19 mouse cellular contexts compared by ENCODE assay signal in the genomic region with DNA sequence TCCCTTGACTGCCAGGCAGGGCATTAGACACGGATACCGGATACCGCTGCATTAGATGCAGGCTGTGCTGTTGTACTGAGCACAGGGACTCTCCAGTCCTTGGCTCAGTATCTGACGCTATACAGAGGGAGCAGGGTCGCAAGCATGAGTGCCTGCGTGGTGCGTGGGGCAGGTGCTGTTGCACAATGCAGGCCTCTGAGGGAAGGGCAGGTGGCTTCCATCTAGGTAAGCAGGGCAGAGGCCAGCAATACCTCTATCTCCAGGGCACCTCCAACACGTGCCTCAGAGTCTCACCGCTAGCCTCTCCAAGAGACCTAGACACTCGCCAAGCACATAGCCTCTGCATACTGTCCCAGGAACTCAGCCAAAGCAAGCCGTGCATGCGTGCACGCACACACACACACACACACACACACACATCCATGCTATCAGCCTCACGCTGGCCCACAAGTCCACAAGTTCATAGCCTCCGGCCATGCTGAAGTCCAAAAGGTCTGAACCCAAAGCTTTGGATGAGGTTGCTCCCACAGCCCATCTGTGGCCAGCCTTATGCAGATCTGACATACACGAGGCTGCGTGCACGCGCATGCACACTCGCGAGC. TPM values are rescaled to one million over a fixed set of nuclear protein-coding genes. Genes with fewer than 3 reads are reported as not detected.
DNase-seq lines count a peak whose midpoint lies in the region; ATAC-seq lines count a peak whose summit lies in the region.
"Had no signal": no experiment of that assay in that cellular context is flagged by ENCODE, and none has a peak within 500 bp of the region (broad histone marks: within the 10 kb centered on the region; RNA-seq: fewer than 3 reads in every experiment).

No protein-coding gene starts in this region.

- H3K9ac ChIP-seq in forebrain, embryonic 15.5 days (replicated peaks): no peak overlapping the region
- no peak overlapping the region for H3K9ac ChIP-seq in limb, embryonic 12.5 days (replicated peaks)
- no peak overlapping the region for H3K9ac ChIP-seq in intestine, embryonic 15.5 days
- no peak overlapping the region for H3K9ac ChIP-seq in liver, embryonic 15.5 days
- H3K9ac ChIP-seq: limb, embryonic 13.5 days had no signal

- H3K4me1 ChIP-seq in forebrain, embryonic 10.5 days: peaks cover 7% of the 10 kb centered on the region
- no peaks in the 10 kb centered on the region for H3K4me1 ChIP-seq in forebrain, embryonic 15.5 days
- H3K4me1 ChIP-seq in limb, embryonic 12.5 days (replicated peaks): peaks cover 15% of the 10 kb centered on the region; the same call in 1 of the 2 replicates
- peaks cover 17% of the 10 kb centered on the region for H3K4me1 ChIP-seq in limb, embryonic 10.5 days
- H3K4me1 ChIP-seq in intestine, embryonic 15.5 days (replicated peaks): peaks cover 9% of the 10 kb centered on the region
- H3K4me1 ChIP-seq in liver, embryonic 15.5 days (replicated peaks): peaks cover 8% of the 10 kb centered on the region

- H3K27ac ChIP-seq in forebrain, embryonic 10.5 days: 0 out of 2 replicates have a peak overlapping the region, but pooled peaks have one; percentile 25
- no peak overlapping the region for H3K27ac ChIP-seq in forebrain, embryonic 15.5 days (replicated peaks)
- H3K27ac ChIP-seq in limb, embryonic 12.5 days: no peak overlapping the region
- H3K27ac ChIP-seq in limb, embryonic 10.5 days: no peak overlapping the region
- no peak overlapping the region for H3K27ac ChIP-seq in intestine, embryonic 15.5 days
- no peak overlapping the region for H3K27ac ChIP-seq in liver, embryonic 15.5 days (replicated peaks)
- H3K27ac ChIP-seq: limb, embryonic 13.5 days had no signal

- 89% methylated on average over 21 of the region's 21 CpGs for WGBS in forebrain, embryonic 10.5 days
- 82% methylated on average over 21 of the region's 21 CpGs for WGBS in forebrain, embryonic 15.5 days
- 85% methylated on average over 21 of the region's 21 CpGs for WGBS in limb, embryonic 12.5 days
- 87% methylated on average over 21 of the region's 21 CpGs for WGBS in limb, embryonic 10.5 days
- 79% methylated on average over 21 of the region's 21 CpGs for WGBS in intestine, embryonic 15.5 days
- 76% methylated on average over 21 of the region's 21 CpGs for WGBS in liver, embryonic 15.5 days (ENCODE audit: insufficient replicate concordance)

- H3K9me3 ChIP-seq in forebrain, embryonic 10.5 days: no peaks in the 10 kb centered on the region
- H3K9me3 ChIP-seq in forebrain, embryonic 15.5 days: no peaks in the 10 kb centered on the region
- H3K9me3 ChIP-seq in limb, embryonic 12.5 days: no peaks in the 10 kb centered on the region
- H3K9me3 ChIP-seq in limb, embryonic 10.5 days (replicated peaks): no peaks in the 10 kb centered on the region
- H3K9me3 ChIP-seq in intestine, embryonic 15.5 days: no peaks in the 10 kb centered on the region
- no peaks in the 10 kb centered on the region for H3K9me3 ChIP-seq in liver, embryonic 15.5 days (replicated peaks)
- H3K9me3 ChIP-seq: limb, embryonic 13.5 days had no signal

- no peak for DNase-seq in forebrain, embryonic 10.5 days (ENCODE audit: extremely low spot score, low spot score)
- DNase-seq in limb, embryonic 10.5 days (ENCODE audit: low spot score): no peak
- DNase-seq: adrenal gland, adult 8-10 months; cerebellum, adult 2 months; gastrocnemius, postnatal 25 days; heart, postnatal 14 days; kidney, postnatal 25 days; layer of hippocampus, adult 9-11 months; lung, postnatal 10 days; retina, postnatal 1 day; thymus, postnatal 4 days had no signal

- H3K36me3 ChIP-seq in forebrain, embryonic 10.5 days (replicated peaks): peaks cover 43% of the 10 kb centered on the region
- peaks cover 34% of the 10 kb centered on the region for H3K36me3 ChIP-seq in forebrain, embryonic 15.5 days
- peaks cover 44% of the 10 kb centered on the region for H3K36me3 ChIP-seq in limb, embryonic 12.5 days
- H3K36me3 ChIP-seq in limb, embryonic 10.5 days: peaks cover 43% of the 10 kb centered on the region
- H3K36me3 ChIP-seq in intestine, embryonic 15.5 days: peaks cover 23% of the 10 kb centered on the region
- H3K36me3 ChIP-seq in liver, embryonic 15.5 days (replicated peaks): peaks cover 28% of the 10 kb centered on the region

- no peak overlapping the region for H3K4me3 ChIP-seq in forebrain, embryonic 10.5 days
- H3K4me3 ChIP-seq in forebrain, embryonic 15.5 days: no peak overlapping the region
- H3K4me3 ChIP-seq in limb, embryonic 12.5 days (replicated peaks): no peak overlapping the region
- no peak overlapping the region for H3K4me3 ChIP-seq in limb, embryonic 10.5 days
- no peak overlapping the region for H3K4me3 ChIP-seq in intestine, embryonic 15.5 days (replicated peaks)
- H3K4me3 ChIP-seq in liver, embryonic 15.5 days (replicated peaks): no peak overlapping the region
- H3K4me3 ChIP-seq: limb, embryonic 13.5 days had no signal

- H3K27me3 ChIP-seq in forebrain, embryonic 10.5 days (ENCODE audit: poor library complexity, severe bottlenecking): no peaks in the 10 kb centered on the region
- no peaks in the 10 kb centered on the region for H3K27me3 ChIP-seq in forebrain, embryonic 15.5 days
- no peaks in the 10 kb centered on the region for H3K27me3 ChIP-seq in limb, embryonic 12.5 days
- no peaks in the 10 kb centered on the region for H3K27me3 ChIP-seq in limb, embryonic 10.5 days (ENCODE audit: low read depth, poor library complexity, severe bottlenecking)
- no peaks in the 10 kb centered on the region for H3K27me3 ChIP-seq in intestine, embryonic 15.5 days (replicated peaks)
- H3K27me3 ChIP-seq in liver, embryonic 15.5 days: no peaks in the 10 kb centered on the region
- H3K27me3 ChIP-seq: limb, embryonic 13.5 days had no signal

- no peak overlapping the region for H3K4me2 ChIP-seq in forebrain, embryonic 15.5 days (replicated peaks)
- no peak overlapping the region for H3K4me2 ChIP-seq in limb, embryonic 12.5 days
- no peak overlapping the region for H3K4me2 ChIP-seq in intestine, embryonic 15.5 days (replicated peaks)
- no peak overlapping the region for H3K4me2 ChIP-seq in liver, embryonic 15.5 days
- H3K4me2 ChIP-seq: limb, embryonic 13.5 days had no signal

- ATAC-seq in forebrain, embryonic 15.5 days (replicated peaks): no peak
- peak; percentile 44; the same call in 1 of the 2 replicates for ATAC-seq in limb, embryonic 12.5 days (ENCODE audit: insufficient number of reproducible peaks, insufficient read depth, low FRiP score, low TSS enrichment, low read depth)
- peak; percentile 18 for ATAC-seq in intestine, embryonic 15.5 days
- ATAC-seq in liver, embryonic 15.5 days (ENCODE audit: insufficient read depth): peak; percentile 19; the same call in 1 of the 2 replicates
- no peak for ATAC-seq in inflammation-experienced regulatory T-cells, adult 6 months
- ATAC-seq: hindbrain, embryonic 16.5 days had no signal

RNA-seq across cellular contexts. Expression of a gene that starts 9.4 kb away (rescaled TPM):
- 41.5 and 43.3 TPM in 2 replicates for polyA plus RNA-seq in forebrain, embryonic 10.5 days (2016; fragmentation: Nextera tagmentation; extraction: Ambion mirVana)
- 98.1 and 103 TPM in 2 replicates for polyA plus RNA-seq in forebrain, embryonic 15.5 days (2015; fragmentation: Nextera tagmentation; extraction: Ambion mirVana)
- polyA plus RNA-seq in limb, embryonic 12.5 days (2016; fragmentation: Nextera tagmentation; extraction: Ambion mirVana): 65.0 and 67.4 TPM in 2 replicates
- 42.3 and 48.6 TPM in 2 replicates for polyA plus RNA-seq in limb, embryonic 10.5 days (2016; fragmentation: Nextera tagmentation; extraction: Ambion mirVana)
- 51.3 and 62.7 TPM in 2 replicates for polyA plus RNA-seq in intestine, embryonic 15.5 days (2015; fragmentation: Nextera tagmentation; extraction: Ambion mirVana)
- 10.2 and 12.3 TPM in 2 replicates for polyA plus RNA-seq in liver, embryonic 15.5 days (2015; fragmentation: Nextera tagmentation; extraction: Ambion mirVana)
- polyA plus RNA-seq in inflammation-experienced regulatory T-cells, adult 6 months (2017; shearing (Covaris generic)): 10 to 100 TPM; 33.3 to 49.6 (median 36.0) TPM

RNA-seq across cellular contexts. Expression of a gene that starts 19.5 kb away (rescaled TPM):
- not detected in 2 replicates for polyA plus RNA-seq in forebrain, embryonic 10.5 days (2016; fragmentation: Nextera tagmentation; extraction: Ambion mirVana)
- polyA plus RNA-seq in forebrain, embryonic 15.5 days (2015; fragmentation: Nextera tagmentation; extraction: Ambion mirVana): not detected in 2 replicates
- polyA plus RNA-seq in limb, embryonic 12.5 days (2016; fragmentation: Nextera tagmentation; extraction: Ambion mirVana): not detected in 2 replicates
- 0.09 and 0.11 TPM in 2 replicates for polyA plus RNA-seq in limb, embryonic 10.5 days (2016; fragmentation: Nextera tagmentation; extraction: Ambion mirVana)
- 18.0 and 18.6 TPM in 2 replicates for polyA plus RNA-seq in intestine, embryonic 15.5 days (2015; fragmentation: Nextera tagmentation; extraction: Ambion mirVana)
- 3.8 and 4.3 TPM in 2 replicates for polyA plus RNA-seq in liver, embryonic 15.5 days (2015; fragmentation: Nextera tagmentation; extraction: Ambion mirVana)
- polyA plus RNA-seq in inflammation-experienced regulatory T-cells, adult 6 months (2017; shearing (Covaris generic)): under 1 TPM in 1 of 3 experiments, not detected in 2; 0.17 TPM
- polyA plus RNA-seq: cortical plate, adult 2 months; hindbrain, embryonic 16.5 days; limb, embryonic 13.5 days had no signal

RNA-seq across cellular contexts. Expression of a gene that starts 28.3 kb away (rescaled TPM):
- polyA plus RNA-seq in forebrain, embryonic 10.5 days (2016; fragmentation: Nextera tagmentation; extraction: Ambion mirVana): not detected in 2 replicates
- polyA plus RNA-seq in forebrain, embryonic 15.5 days (2015; fragmentation: Nextera tagmentation; extraction: Ambion mirVana): 0.17 and 0.23 TPM in 2 replicates
- 0.67 and 0.73 TPM in 2 replicates for polyA plus RNA-seq in limb, embryonic 12.5 days (2016; fragmentation: Nextera tagmentation; extraction: Ambion mirVana)
- polyA plus RNA-seq in limb, embryonic 10.5 days (2016; fragmentation: Nextera tagmentation; extraction: Ambion mirVana): 0.09 and 0.24 TPM in 2 replicates
- polyA plus RNA-seq in intestine, embryonic 15.5 days (2015; fragmentation: Nextera tagmentation; extraction: Ambion mirVana): 1.9 and 2.3 TPM in 2 replicates
- 0.51 and 0.88 TPM in 2 replicates for polyA plus RNA-seq in liver, embryonic 15.5 days (2015; fragmentation: Nextera tagmentation; extraction: Ambion mirVana)
- polyA plus RNA-seq in inflammation-experienced regulatory T-cells, adult 6 months (2017; shearing (Covaris generic)): 1 to 10 TPM; 1.9 to 3.9 (median 2.6) TPM

RNA-seq across cellular contexts. Expression of a gene that starts 54.6 kb away (rescaled TPM):
- 0.34 and 0.45 TPM in 2 replicates for polyA plus RNA-seq in forebrain, embryonic 10.5 days (2016; fragmentation: Nextera tagmentation; extraction: Ambion mirVana)
- 2.4 and 2.9 TPM in 2 replicates for polyA plus RNA-seq in forebrain, embryonic 15.5 days (2015; fragmentation: Nextera tagmentation; extraction: Ambion mirVana)
- polyA plus RNA-seq in limb, embryonic 12.5 days (2016; fragmentation: Nextera tagmentation; extraction: Ambion mirVana): 0.74 and 1.2 TPM in 2 replicates
- polyA plus RNA-seq in limb, embryonic 10.5 days (2016; fragmentation: Nextera tagmentation; extraction: Ambion mirVana): 1.5 and 2.0 TPM in 2 replicates
- polyA plus RNA-seq in intestine, embryonic 15.5 days (2015; fragmentation: Nextera tagmentation; extraction: Ambion mirVana): 5.5 and 8.0 TPM in 2 replicates
- polyA plus RNA-seq in liver, embryonic 15.5 days (2015; fragmentation: Nextera tagmentation; extraction: Ambion mirVana): 3.5 and 3.8 TPM in 2 replicates
- polyA plus RNA-seq in inflammation-experienced regulatory T-cells, adult 6 months (2017; shearing (Covaris generic)): 10 to 100 TPM in 2 of 3 experiments, 1 to 10 TPM in 1; 8.4 to 15.2 (median 12.1) TPM

RNA-seq across cellular contexts. Expression of a gene that starts 59.6 kb away (rescaled TPM):
- polyA plus RNA-seq in forebrain, embryonic 10.5 days (2016; fragmentation: Nextera tagmentation; extraction: Ambion mirVana): 11.8 and 13.3 TPM in 2 replicates
- 19.2 and 31.7 TPM in 2 replicates for polyA plus RNA-seq in forebrain, embryonic 15.5 days (2015; fragmentation: Nextera tagmentation; extraction: Ambion mirVana)
- 17.3 and 36.9 TPM in 2 replicates for polyA plus RNA-seq in limb, embryonic 12.5 days (2016; fragmentation: Nextera tagmentation; extraction: Ambion mirVana)
- polyA plus RNA-seq in limb, embryonic 10.5 days (2016; fragmentation: Nextera tagmentation; extraction: Ambion mirVana): 15.2 and 15.3 TPM in 2 replicates
- 16.8 and 23.6 TPM in 2 replicates for polyA plus RNA-seq in intestine, embryonic 15.5 days (2015; fragmentation: Nextera tagmentation; extraction: Ambion mirVana)
- 7.9 and 12.1 TPM in 2 replicates for polyA plus RNA-seq in liver, embryonic 15.5 days (2015; fragmentation: Nextera tagmentation; extraction: Ambion mirVana)
- 10 to 100 TPM; 13.6 to 17.2 (median 15.0) TPM for polyA plus RNA-seq in inflammation-experienced regulatory T-cells, adult 6 months (2017; shearing (Covaris generic))

Comparison
In these comparisons a context has a peak if more than half of its experiments do, and no peak if none do; other contexts are left out.
1. ATAC-seq: peak in limb, embryonic 12.5 days (single experiment), intestine, embryonic 15.5 days (single experiment) and liver, embryonic 15.5 days (single experiment); none in forebrain, embryonic 15.5 days (single experiment) and inflammation-experienced regulatory T-cells, adult 6 months (single experiment).